Mouse (Mus musculus): ENCODE measurements around the gene Polr3c. TPM values are rescaled to one million over a fixed set of nuclear protein-coding genes. Genes with fewer than 3 reads are reported as not detected.
A peak's percentile ranks its signal among the peaks of the same experiment; 100 is the strongest.

The Polr3c gene
- total RNA-seq, 2 experiments from 2014 or later = 23.2 to 24.3 TPM

DNA sequence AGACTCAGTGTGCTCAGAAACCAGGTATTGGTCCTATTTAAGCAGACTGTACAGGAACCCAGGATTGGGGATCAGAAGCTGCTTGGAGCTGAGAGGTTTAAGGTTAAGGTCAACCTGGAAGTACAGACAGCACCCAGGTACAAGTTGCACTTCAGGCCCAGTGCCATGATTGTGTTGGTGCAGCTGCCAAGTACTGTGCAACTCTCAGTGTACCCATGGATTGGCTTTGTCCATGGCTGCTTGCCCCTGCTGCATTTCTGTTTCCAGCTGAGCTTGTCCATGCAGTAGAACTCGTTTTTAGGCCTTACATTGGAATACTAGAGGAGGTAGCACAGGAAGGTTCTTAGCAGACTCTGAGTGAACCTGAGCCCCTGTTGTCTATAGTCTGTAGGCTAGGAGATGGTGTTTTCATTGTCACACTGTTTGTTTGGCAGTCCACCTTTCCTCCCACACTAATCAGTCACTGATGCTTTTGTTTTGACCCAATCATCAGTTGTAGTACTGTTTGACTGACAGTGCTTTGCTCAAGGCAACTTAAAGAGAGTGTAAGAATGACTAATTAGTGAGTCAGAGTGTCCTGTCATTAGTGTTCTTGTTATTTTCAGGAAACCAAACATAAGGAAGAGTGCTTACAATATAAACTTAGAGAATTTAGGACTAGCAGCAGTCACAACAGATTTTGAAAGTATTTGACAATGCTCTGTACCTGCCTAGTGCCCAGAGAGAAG is 9.7 kb upstream of the Polr3c start:
- H3K4me3 ChIP-seq = no peak overlapping the region
- TF ChIP-seq CTCF (IDR thresholded peaks at IDR 0.05) = no peak
- intact Hi-C loops (cut with DNase I) = loop anchor here (5.0 kb wide), 1 partner anchor 35 kb away; no protein-coding TSS in a partner anchor
- DNase-seq = peak; percentile 30
- H3K27ac ChIP-seq = peak overlapping the region; percentile 4; the same call in 1 of the 2 replicates

DNA sequence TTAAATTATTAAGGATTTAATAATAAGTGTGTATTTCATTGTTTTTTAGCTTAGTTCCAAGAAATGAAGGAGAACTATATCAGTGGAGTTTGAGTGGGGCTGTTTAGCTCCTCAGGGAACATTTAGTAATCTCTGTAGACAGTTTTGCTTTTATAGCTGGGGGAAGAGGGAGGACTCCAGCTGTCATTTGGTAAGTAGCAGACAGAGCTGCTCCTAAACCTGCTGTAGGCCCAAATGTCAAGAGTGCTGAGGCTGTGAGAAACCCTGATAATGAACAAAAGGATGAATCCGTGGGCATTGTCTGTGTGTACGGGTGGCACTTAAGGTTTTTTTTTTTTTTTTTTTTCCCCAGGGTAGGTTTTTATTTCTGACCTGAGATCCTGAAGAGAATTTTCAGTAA is 7.8 kb upstream of the Polr3c start:
- DNase-seq = no peak
- TF ChIP-seq CTCF (IDR thresholded peaks at IDR 0.05) = no peak
- no peak overlapping the region for H3K27ac ChIP-seq
- intact Hi-C loops (cut with DNase I) = loop anchor here (5.0 kb wide), 1 partner anchor 37 kb away; no protein-coding TSS in a partner anchor
- H3K4me3 ChIP-seq = no peak overlapping the region

DNA sequence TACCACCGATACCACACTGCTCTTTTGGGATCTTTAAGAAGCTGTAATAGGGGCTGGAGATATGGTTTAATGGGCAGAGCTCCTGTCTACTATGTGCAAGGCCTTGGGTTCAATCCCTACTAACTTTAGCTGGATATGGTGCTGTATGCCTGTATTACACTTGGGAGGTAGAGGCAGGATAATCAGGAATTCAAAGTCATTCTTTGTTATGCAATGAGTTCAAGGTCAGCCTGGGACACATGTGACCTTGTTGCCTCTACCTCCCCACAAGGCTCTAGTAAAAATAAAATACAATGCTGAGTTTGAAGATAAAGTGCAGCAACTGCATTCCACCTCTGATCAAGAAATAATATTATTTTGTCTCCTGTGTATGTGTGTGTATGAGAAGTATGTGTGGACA is 6.6 kb upstream of the Polr3c start:
- no peak for DNase-seq
- Histone ChIP-seq H3K4me3 (no peak overlapping the region), H3K27ac (no peak overlapping the region)
- intact Hi-C loops (cut with DNase I) = no loop called here
- no peak for TF ChIP-seq CTCF (IDR thresholded peaks at IDR 0.05)

DNA sequence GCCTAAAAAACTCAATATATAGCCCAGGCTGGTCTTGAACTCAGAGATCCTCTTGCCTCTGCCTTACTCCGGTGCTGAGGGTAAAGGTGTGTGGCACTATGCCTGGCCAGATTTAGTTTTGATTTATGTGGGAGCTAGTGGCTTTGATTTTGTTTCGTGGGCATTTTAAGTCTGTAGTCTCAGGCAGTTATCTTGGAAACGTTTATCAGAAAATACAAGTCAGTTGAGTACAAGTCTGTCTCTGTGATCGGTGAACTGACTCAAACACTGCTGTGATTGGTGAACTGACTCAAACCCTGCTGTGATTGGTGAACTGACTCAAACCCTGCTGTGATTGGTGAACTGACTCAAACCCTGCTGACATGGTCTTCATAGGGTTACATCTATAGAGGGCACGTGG is 3.4 kb upstream of the Polr3c start:
- no peak for TF ChIP-seq CTCF (IDR thresholded peaks at IDR 0.05)
- no peak overlapping the region for H3K27ac ChIP-seq
- no peak overlapping the region for H3K4me3 ChIP-seq
- DNase-seq = no peak
- intact Hi-C loops (cut with DNase I) = no loop called here

DNA sequence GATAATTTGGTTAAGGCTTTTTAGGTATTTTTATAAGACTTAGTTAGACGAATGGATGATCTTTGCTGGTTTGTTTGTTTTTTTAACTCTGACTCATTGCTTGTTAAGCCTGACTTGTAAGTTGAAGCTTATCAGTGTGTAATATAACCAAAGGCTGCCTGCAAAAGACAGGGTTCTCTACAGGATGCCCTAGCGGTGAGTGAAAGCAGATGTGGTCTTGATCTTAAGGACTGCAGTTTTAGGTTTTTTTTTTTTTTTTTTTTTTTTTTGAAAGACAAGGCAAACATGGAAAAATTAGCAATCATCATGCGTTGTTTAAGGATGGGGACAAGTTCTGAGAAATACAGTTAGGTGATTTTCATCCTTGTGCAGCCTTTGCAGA is 2.0 kb upstream of the Polr3c start:
- peak overlapping the region; percentile 98; the same call in 1 of the 2 replicates for H3K4me3 ChIP-seq
- intact Hi-C loops (cut with DNase I) = no loop called here
- TF ChIP-seq CTCF (IDR thresholded peaks at IDR 0.05) = no peak

DNA sequence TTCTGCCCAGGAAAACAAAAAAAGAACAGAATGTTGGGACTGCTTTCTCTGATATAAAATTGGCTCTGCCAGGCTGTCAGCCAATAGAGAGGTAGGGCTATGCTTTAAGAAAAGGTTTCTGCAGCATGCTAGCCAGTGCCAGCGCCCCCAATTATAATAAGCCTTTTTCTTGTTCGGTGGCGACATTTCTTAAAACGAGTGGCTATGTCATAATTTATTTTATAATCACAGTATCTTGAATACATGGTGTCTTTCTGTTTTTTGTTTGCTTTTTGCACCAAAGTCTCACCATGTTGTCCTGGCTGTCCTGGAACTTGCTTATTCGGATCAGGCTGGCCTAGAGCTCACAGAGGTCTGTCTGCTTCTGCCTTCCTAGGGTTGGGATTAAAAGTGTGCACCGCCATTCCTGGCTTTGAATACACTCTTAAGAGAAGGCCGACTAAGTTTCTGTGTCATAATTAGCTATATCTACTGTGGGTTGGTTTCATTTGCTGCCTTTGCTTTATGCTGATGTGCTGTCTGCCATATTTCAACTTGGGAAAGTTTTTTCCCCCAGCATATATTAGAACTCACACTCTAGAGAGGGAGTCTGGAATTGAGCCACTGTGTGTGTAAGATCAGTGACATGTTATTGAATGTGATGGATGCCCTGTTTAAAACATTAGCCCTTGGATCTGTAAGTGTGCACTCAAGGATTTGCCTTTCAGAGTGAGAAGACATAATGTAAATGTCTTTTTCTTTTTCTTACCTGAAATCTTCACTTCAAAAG is 1.4 kb upstream of the Polr3c start:
- Histone ChIP-seq H3K27ac (peak overlapping the region; percentile 97), H3K4me3 (peak overlapping the region; percentile 98)
- no peak for DNase-seq
- intact Hi-C loops (cut with DNase I) = no loop called here
- no peak for TF ChIP-seq CTCF (IDR thresholded peaks at IDR 0.05)

More for the DNA sequence above, 2.0 kb upstream of the Polr3c start:
- no peak overlapping the region for H3K27ac ChIP-seq
- no peak for DNase-seq

DNA sequence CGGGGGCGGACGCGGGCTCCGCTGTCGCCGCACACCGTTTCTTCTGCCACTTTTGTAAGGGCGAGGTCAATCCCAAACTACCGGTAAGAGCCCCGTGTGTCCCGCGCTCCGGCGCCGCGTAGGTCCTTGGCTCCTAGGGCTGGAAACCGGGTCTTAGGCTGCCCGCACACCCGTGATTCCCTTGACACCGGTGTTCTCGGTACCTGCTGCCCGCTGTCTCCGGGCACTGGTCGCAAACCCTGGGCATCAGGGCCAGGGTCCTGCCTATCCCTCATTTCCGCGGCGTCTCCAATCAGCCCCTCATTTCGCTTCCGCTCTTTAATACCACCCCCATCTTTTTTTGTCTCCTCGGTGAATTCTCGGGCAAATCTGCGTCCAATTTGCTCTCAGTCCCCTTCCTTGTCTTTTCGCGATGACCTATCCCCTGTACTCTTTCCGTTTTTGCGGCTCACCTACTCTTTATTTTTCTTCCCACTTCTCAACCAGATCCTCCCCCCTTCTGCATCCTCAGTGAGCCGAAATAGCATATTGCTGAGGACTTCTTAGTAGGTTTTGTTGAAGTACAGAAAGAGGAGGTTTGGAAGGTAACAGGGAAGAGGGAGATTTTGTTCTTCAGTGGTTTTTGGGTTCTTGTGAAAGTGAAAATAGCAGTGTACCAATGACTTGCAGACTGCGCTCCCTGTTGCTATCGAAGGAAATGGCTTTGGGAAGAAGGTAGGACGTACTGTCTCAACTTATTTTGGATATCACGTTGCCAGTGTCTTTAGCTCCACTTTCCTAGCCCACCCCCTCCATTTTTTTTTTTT is 603 bp upstream of the Polr3c start:
- intact Hi-C loops (cut with DNase I) = no loop called here

DNA sequence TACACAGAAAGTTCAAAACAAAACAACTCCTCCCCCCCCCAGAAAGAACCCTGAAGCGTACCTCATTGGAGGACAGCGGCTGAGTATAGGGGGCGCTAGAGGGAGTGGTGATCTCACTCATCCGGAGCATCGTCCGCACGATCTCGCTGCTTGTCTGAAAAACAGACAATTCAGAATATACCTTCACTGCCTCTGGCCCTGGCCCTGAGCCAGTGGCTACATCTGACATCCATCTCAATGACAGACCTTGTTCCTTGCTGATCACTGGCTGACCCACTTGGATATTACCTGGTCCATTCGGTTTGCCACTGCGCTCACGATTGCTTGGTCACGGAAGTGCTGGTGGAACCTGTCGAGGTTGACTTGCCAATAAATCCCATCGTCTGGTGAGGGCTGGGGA is 8.3 kb downstream of the Polr3c start:
- TF ChIP-seq CTCF (IDR thresholded peaks at IDR 0.05) = peak; percentile 49
- H3K4me3 ChIP-seq = no peak overlapping the region; the same call in 1 of the 2 replicates
- no peak overlapping the region for H3K27ac ChIP-seq
- intact Hi-C loops (cut with DNase I) = no loop called here
- DNase-seq = peak; percentile 55

More for the DNA sequence above, 603 bp upstream of the Polr3c start:
- DNase-seq = no peak
- no peak for TF ChIP-seq CTCF (IDR thresholded peaks at IDR 0.05)
- Histone ChIP-seq H3K4me3 (peak overlapping the region; percentile 98), H3K27ac (peak overlapping the region; percentile 97)

DNA sequence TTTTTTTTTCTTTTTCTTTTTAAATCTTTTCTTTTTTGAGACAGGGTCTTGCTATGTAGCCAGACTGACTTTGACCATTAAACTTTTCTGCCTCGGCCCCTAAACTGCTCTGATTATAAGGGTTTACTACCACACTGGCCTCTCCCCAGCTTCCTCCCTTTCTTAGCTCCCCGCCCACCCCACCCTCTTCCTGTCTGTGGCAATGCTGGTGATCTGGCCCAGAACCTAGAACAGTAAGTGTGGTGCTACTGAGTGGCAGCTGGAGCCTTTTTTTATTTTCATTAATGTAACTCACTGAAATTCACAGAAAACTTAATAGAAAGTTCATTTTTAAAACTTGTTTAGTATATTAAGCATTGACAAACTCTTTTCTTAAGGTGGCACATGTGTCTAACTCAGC is 11.6 kb downstream of the Polr3c start:
- no peak overlapping the region for H3K4me3 ChIP-seq
- no peak for TF ChIP-seq CTCF (IDR thresholded peaks at IDR 0.05)
- peak overlapping the region; percentile 77 for H3K27ac ChIP-seq
- intact Hi-C loops (cut with DNase I) = no loop called here
- no peak for DNase-seq

DNA sequence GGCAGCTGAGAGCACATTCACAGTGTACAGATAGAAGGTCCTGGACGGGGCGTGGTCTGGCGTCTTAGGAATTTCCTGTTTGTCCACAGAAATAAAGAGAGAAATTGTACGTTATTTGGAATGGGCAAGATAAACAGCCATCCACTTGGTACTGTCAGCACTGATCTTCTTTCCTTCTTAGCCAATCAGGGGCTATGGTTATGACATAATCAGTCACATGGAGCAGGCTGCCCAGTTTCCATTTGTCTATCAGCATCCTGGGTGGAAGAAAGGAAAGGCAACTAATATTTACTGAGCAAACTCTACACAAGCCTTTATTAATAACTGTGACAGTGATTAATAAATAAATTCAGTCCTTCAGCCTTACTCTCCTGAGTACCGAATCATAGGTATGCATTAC is 13.1 kb downstream of the Polr3c start:
- DNase-seq = no peak

DNA sequence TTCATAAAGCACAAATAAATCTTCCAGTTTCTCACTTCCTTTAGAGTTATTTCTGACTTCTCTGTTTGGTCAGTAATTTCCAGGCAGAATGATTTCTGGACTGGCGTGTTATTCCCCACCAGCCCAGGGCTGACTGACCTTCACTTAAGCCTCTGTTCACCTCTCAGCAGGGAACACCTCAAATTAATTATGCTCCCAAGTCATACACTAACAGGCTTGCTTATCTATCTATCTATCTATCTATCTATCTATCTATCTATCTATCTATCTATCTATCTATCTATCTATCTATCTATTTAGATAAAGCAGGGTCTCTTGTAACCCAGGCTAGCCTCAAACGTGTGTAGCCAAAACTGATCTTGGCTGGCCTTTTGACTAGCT is 18.8 kb downstream of the Polr3c start:
- TF ChIP-seq CTCF (IDR thresholded peaks at IDR 0.05) = no peak
- H3K27ac ChIP-seq = no peak overlapping the region; the same call in 1 of the 2 replicates
- H3K4me3 ChIP-seq = peak overlapping the region; percentile 74
- intact Hi-C loops (cut with DNase I) = loop anchor here (5.0 kb wide), 1 partner anchor 41 kb away; no protein-coding TSS in a partner anchor
- no peak for DNase-seq

More for the DNA sequence above, 13.1 kb downstream of the Polr3c start:
- intact Hi-C loops (cut with DNase I) = no loop called here
- TF ChIP-seq CTCF (IDR thresholded peaks at IDR 0.05) = no peak
- Histone ChIP-seq H3K4me3 (no peak overlapping the region), H3K27ac (no peak overlapping the region)

DNA sequence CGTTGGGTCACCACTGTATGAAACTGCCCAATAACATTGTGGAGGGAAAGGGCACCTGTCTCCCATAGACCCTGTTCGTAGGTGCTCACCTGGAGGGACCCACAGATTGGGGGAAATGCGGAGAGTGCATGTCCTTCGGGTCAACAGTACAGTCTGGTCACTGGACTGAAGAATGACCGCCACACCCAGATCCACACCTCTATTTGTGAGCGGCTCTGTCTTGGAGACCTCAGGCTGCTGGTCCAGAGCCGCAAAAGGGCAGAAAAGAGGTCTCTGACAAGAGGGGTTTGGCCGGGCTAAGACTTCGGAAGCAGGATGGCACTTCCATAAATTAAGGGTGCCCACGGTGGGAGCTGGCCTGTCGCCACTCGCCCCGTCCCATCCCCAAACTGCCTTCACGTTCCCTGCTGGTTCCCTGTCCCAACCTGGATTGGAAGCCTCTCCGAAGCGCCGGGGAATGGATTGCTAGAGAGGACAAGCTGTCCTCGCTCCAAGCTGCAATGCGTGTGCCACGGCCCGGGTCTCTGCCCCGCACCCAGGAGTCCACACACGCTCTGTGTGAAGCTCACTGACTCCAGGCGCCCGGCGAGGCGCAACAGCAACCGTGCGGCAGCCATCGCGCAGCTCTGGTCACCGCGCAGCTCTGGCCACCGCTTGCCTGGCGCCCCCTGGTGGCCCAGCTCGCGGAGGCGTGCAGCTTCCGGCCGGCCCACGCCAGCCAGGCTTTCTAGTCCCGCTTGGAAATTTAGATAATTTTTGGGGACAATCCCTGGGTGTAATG is 19.3 kb downstream of the Polr3c start, which contains the start of gene Nudt17:
Nudt17 (minus strand) TSS at position 660 of the 781 bp plus-strand sequence.
- intact Hi-C loops (cut with DNase I) = loop anchor here (5.0 kb wide), 1 partner anchor 41 kb away; no protein-coding TSS in a partner anchor
- DNase-seq = peak; percentile 91

More for the DNA sequence above, 19.3 kb downstream of the Polr3c start, which contains the start of gene Nudt17:
- no peak; the same call in 1 of the 2 replicates for TF ChIP-seq CTCF (IDR thresholded peaks at IDR 0.05)
- Histone ChIP-seq H3K27ac (peak within 1 kb of the TSS; percentile 71), H3K4me3 (peak within 1 kb of the TSS; percentile 74)
